Mouse (Mus musculus) embryonic fibroblast, embryonic 13.5 days (primary cell): ENCODE data around the gene Mgat4a.

Experiments used
- CTCF ChIP-seq: IDR thresholded peaks from 2 replicates; pipeline ENCODE4 v1.5.1; 2011; ENCODE audit warnings: mild to moderate bottlenecking, control low read depth, low read length, moderate library complexity, borderline replicate concordance; ENCODE audit not compliant: insufficient read depth
- POLR2A ChIP-seq: IDR thresholded peaks from 2 replicates; pipeline ENCODE4 v1.6.1; 2011; ENCODE audit warnings: low read depth, mild to moderate bottlenecking, control low read depth, low read length, moderate library complexity

GRCm38 (mm10) chr1:37565396-37565795, 24.6 kb upstream of the Mgat4a start:
- TF ChIP-seq POLR2A, result no peak
- TF ChIP-seq CTCF, result no peak
